Mouse (Mus musculus) layer of hippocampus, adult 6 months (tissue): ENCODE measurements around the gene Hip1. TPM values are rescaled to one million over a fixed set of nuclear protein-coding genes. Genes with fewer than 3 reads are reported as not detected.

ENCODE experiments used
- long read RNA-seq, 2 experiments: library from polyadenylated mRNA; unstranded; transcript quantifications; one replicate each; pipeline ENCODE4 v2.0.0; 2019 to 2020
- microRNA-seq: library from miRNA; unstranded; fragments of <30 nt; microRNA quantifications from one replicate; pipeline ENCODE4 v1.2.0, GENCODE M21; 2020
- polyA plus RNA-seq: library from polyadenylated mRNA; unstranded; fragments of <200 nt; fragmentation: Nextera tagmentation; gene quantifications from 2 replicates; pipeline ENCODE4 v1.2.3, GENCODE M21; 2021

The Hip1 gene
- 9.8 and 10.1 TPM in 2 replicates for polyA plus RNA-seq
- long read RNA-seq, experiment 1, full-length matches to known transcripts, result 1 of 26 reads
- long read RNA-seq, experiment 1, partial matches to known transcripts, result 12 of 26 reads
- long read RNA-seq, experiment 1, other reads (novel, unspliced or antisense), result 13 of 26 reads
- long read RNA-seq, experiment 2, full-length matches to known transcripts, result 1 of 36 reads
- long read RNA-seq, experiment 2, partial matches to known transcripts, result 4 of 36 reads
- long read RNA-seq, experiment 2, other reads (novel, unspliced or antisense), result 31 of 36 reads

DNA sequence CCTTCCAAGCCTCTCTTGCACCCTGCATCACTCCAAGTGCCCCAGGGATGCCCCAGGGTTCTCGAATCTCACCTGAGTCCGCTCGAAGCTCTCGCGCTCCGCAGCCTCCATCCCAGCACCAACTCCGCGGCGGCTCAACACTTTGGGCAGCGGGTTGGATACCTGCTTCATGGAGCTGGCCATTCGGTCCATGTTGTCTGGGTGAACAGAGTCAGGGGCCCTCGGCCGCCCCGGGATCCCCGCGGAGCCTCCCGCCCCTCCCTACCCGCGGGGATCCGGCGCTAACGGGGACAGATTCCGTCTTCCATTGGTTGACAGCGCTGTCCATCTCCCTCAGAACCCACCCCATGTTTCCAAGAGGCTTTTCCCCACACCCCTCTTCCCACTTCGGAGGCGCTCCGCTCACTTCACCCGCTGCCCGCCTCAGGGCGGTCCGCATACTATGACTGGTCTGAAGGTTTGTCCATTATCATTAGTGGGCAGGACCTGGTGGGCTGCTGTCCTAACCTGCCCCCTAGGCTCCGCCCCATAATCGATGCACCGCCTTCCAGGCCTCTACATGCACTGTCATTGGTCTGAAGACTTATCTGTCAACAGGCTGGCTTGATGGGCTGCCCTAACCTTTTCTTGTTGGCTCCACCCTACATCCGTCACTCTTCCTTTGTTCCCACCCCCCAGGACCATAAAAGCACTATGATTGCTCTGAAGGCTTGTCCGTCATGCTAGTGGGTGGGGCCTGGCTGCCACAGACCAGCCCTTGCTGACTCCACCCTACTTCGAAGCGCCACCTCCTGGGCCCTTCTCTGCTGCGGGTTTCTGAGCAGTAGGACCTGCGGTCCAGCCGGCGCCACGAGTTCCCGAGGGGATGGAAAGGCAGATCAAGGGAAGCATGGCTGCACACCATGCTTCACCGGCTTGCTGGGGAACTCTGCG, at the start of gene Hip1:
Hip1 (minus strand) TSS at position 256 of the 933 bp plus-strand sequence.

DNA sequence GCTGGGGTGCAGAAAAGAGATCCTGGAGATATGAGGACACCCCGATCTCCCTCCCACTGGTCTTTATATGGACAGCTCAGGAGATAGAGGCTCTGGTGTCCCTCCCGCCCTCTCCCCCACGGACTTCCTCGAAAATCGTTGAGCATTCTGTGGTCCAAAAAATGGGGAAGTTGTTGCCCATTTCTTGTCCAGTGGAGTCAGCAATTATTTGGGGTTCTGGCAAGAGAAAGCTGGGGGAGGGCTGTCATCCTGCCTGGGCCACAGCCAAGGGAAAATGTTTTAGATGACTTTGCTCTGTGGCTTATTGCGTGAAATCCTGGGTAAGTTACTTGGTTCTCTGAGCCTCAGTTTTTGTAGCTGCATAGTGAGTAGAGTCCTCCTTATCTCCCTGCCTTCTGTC, 28.1 kb upstream of the Hip1 start, which contains the start of gene Ccl24:
Ccl24 (minus strand) TSS at position 44 of the 400 bp plus-strand sequence.

DNA sequence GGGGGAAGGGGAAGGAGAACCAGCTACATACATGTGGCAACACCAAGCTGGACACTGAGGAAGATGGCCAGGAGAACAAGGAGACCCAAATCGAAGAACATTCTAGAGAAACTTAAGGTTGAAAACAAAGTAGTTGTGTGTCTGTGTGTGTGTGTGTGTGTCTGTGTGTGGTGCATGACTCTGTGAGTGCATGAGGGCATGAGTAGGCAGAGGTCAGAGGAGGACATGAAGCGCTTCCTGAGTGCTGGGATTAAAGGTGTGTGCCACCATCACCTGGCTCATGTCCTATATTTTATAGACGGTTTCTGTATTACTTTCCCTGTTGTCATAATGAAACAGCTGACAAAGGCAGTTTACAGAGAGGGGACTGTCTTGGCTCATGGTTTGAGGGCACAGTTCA, 18.5 kb upstream of the Hip1 start, which contains the start of gene Ccl26:
Ccl26 (minus strand) TSS at position 101 of the 400 bp plus-strand sequence.

DNA sequence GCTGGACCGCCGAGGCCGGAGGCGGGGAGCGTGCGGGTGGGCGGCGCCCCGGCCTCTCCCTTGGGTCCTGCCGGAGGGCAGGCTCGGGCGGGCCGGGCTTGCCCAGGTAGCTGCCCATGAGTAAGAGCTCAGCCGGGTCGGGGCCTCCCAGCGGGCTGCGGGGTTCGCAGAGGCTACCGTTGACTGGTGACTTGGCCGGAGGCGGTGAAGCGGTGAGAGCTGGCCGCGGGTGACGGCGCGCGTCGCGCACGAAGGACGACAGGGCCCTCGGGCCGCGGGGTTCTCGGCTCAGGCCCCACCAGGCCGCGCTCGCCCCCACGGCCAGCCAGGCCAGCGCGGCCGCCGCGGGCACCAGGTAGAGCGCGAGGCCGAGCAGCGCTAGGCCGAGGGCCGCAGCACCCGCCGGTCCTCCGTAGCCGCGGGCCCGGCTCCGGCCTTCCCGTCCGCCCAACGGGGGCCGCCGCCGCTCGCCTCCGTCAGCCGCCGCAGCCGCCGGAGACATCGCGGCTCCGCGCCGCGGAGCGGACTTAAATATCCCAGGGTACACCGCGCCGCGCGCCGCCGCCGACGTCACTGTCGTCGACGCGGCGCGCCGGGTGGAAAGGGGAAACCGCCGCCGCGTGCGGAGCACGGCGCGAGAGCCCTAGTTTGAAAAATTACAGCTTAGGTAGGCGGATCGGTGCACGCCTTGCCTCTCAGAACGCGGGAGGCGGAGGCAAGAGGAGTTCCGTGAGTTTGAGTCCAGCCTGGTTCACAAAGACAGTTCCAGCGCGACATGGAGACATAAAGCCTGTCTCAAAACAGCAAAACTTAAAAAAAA, 150.7 kb downstream of the Hip1 start, which contains the start of gene Pom121:
Pom121 (minus strand) TSS at position 543 of the 820 bp plus-strand sequence.

DNA sequence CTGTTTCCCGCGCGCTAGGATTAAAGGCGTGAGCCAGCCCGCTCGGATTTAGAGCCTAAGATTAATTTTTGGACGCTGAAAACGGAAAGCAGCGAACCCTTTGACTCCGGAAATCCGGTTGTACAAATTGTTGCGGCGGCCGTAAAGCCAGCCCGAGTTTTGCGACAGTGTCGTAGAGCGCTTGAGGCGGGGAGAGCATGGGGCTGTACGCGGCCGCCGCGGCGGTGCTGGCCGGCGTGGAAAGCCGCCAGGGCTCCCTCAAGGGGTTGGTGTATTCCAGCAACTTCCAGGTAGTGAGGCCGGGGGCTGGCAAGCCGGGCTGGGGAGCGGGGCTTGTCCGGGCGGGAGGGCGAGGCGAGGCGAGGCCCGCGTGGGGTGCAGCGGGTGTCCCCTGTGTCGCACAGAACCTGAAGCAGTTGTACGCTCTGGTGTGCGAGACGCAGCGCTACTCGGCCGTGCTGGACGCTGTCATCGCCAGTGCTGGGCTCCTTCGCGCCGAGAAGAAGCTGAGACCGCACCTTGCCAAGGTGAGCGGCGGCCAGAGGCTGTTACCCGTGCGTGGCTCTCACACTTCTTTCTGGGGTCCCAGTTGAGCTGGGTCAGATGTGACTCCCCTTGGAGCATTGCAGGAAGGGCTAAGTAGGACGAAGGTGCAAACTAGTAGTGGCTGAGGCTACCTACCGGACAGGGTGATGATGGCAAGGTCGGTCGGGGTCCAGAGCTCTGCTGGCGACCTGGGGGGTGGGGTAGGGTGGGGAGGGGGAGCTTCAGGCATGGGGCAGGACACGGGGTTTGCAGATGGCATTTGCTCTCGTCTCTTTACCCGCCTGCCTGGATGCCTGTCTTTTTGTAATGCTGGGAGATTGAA, 174.9 kb downstream of the Hip1 start, which contains the start of gene Nsun5:
Nsun5 (plus strand) TSS at position 167 of the 868 bp plus-strand sequence.

Small RNA genes lying within 50 kb of the gene (microRNA-seq; reads per million reads assigned to microRNA genes)
- gene Mir7033, result 1.1 reads per million

Other genes with a start within 250 kb of the Hip1 start
- gene Fkbp6, start 195.1 kb downstream of the Hip1 start, polyA plus RNA-seq, result 0.18 TPM in 2 replicates
- gene Trim50, start 191.8 kb downstream of the Hip1 start, polyA plus RNA-seq, result not detected in 2 replicates
- gene Nsun5, start 175.2 kb downstream of the Hip1 start, polyA plus RNA-seq, result 8.5 and 8.6 TPM in 2 replicates
- 7.2 and 7.4 TPM in 2 replicates for gene Pom121, start 150.6 kb downstream of the Hip1 start, polyA plus RNA-seq
- not detected in 2 replicates for gene Ccl26, start 18.4 kb upstream of the Hip1 start, polyA plus RNA-seq
- gene Ccl24, start 27.9 kb upstream of the Hip1 start, polyA plus RNA-seq, result 0.29 and 0.67 TPM in 2 replicates
- 112 and 115 TPM in 2 replicates for gene Rhbdd2, start 87.5 kb upstream of the Hip1 start, polyA plus RNA-seq
- gene Por, start 124.9 kb upstream of the Hip1 start, polyA plus RNA-seq, result 50.8 and 54.4 TPM in 2 replicates
- gene Tmem120a, start 199.3 kb upstream of the Hip1 start, polyA plus RNA-seq, result 33.8 and 35.6 TPM in 2 replicates
- 0.55 and 0.89 TPM in 2 replicates for gene Styxl1, start 233.3 kb upstream of the Hip1 start, polyA plus RNA-seq
- 906 and 921 TPM in 2 replicates for gene Mdh2, start 233.4 kb upstream of the Hip1 start, polyA plus RNA-seq